Mouse (Mus musculus) heart, embryonic 16.5 days (tissue): ENCODE measurements around the gene Itpr1. TPM values are rescaled to one million over a fixed set of nuclear protein-coding genes. Genes with fewer than 3 reads are reported as not detected.

Source experiments
- ATAC-seq: fragments of 200-750 bp; cut with Nextera tagmentation; replicated peaks from 2 replicates; pipeline ENCODE4 v1.8.0; 2017; ENCODE audit warnings: moderate number of reproducible peaks; ENCODE audit not compliant: insufficient read depth, low FRiP score; ENCODE audit errors: extremely low read depth
- H3K27ac ChIP-seq: fragments of 300-500 bp; sonication (generic); 2 replicates; pipeline ENCODE4 v1.5.1; 2014; ENCODE audit warnings: mild to moderate bottlenecking, low read length, control low read depth, moderate library complexity
- H3K27me3 ChIP-seq: fragments of 300-500 bp; sonication (generic); 2 replicates; pipeline ENCODE4 v1.6.1; 2014; ENCODE audit warnings: low read length, mixed read lengths; ENCODE audit not compliant: control insufficient read depth, insufficient read depth
- H3K36me3 ChIP-seq: fragments of 300-500 bp; sonication (generic); 2 replicates; pipeline ENCODE4 v1.6.1; 2014; ENCODE audit not compliant: control insufficient read depth, insufficient read depth
- H3K4me1 ChIP-seq: fragments of 300-500 bp; sonication (generic); 2 replicates; pipeline ENCODE4 v1.6.1; 2014; ENCODE audit warnings: low read length, mixed read lengths; ENCODE audit not compliant: control insufficient read depth, insufficient read depth
- H3K4me2 ChIP-seq: fragments of 300-500 bp; sonication (generic); 2 replicates; pipeline ENCODE4 v1.6.1; 2014; ENCODE audit warnings: low read depth, mild to moderate bottlenecking, control low read depth, low read length
- H3K4me3 ChIP-seq: fragments of 300-500 bp; sonication (generic); 2 replicates; pipeline ENCODE4 v1.5.1; 2014; ENCODE audit warnings: mild to moderate bottlenecking, control low read depth, low read length
- H3K9ac ChIP-seq: fragments of 300-500 bp; sonication (generic); 2 replicates; pipeline ENCODE4 v1.6.1; 2014; ENCODE audit warnings: low read length, control low read depth
- H3K9me3 ChIP-seq: fragments of 300-500 bp; sonication (generic); replicated peaks from 2 replicates; pipeline ENCODE4 v1.6.1; 2016; ENCODE audit warnings: low read length; ENCODE audit not compliant: control insufficient read depth
- WGBS: fragments of 180-500 bp; shearing (Covaris S2); extraction: QIAGEN DNeasy Blood & Tissue Kit; methylation state at CpG from one replicate; pipeline ENCODE4 v1.1.7; 2014; 5-methylcytosine and 5-hydroxymethylcytosine counted together
- polyA plus RNA-seq: library from polyadenylated mRNA; unstranded; fragments of >200 nt; fragmentation: Nextera tagmentation; extraction: Ambion mirVana; gene quantifications from 2 replicates; pipeline ENCODE4 v1.2.1, GENCODE M21; 2015

Gene Itpr1
- polyA plus RNA-seq, 1 experiment from 2014 or later, result 10.8 TPM

- Histone ChIP-seq H3K4me2 (no peak overlapping the region), H3K4me3 (no peak overlapping the region), H3K4me1 (peaks cover 35% of the 10 kb centered on the region), H3K36me3 (0 out of 2 replicates have a peak, but pooled peaks cover 3% of the 10 kb centered on the region), H3K27me3 (no peaks in the 10 kb centered on the region), H3K9me3 (no peaks in the 10 kb centered on the region), H3K9ac (no peak overlapping the region), H3K27ac (no peak overlapping the region)
- 75% methylated on average over 16 of the region's 16 CpGs for WGBS
- no peak for ATAC-seq
These were observed 241.4 kb downstream of the Itpr1 start for GRCm38 (mm10) chr6:108454061-108454891.

DNA sequence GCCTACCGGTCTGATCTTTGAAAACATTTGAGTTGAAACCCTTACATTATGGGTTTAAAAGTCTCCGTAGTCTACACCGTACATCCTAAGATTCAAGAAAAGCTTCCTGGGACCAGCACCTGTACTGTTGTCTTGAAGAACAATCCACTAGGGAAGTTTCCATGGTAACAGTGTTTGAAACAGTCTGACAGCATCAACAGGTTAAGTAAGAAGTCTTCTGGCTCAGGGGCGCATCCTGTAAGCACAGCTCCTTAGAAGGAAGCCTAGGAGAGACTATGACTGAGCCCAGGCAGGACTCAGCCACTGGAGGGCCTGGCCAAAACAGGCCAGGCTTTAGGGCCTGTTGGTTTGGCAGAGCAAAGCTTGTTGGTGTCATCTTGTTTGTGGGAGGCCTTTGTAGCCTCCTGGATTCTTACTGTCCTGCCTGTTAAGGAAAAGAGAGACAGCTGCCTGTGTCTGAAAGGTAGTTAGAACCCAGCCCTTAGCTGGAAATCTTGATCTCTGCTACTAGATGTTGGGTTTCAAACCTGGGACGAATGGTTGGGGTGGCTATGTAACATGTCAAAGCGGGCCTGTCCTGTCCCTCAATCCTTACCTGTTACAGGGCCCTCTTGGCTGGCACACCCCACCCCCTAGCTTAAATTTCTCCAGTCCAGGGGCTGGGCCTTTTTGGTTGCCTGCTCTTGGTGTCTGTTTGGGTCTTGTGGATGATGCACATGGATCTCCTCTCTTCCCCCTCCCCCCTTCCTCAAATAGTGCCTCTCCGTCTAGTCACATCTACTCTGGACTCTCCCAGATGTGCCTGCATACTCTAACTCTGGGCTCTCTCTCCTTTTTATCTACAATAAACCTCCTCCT, 242.3 kb downstream of the Itpr1 start:
- Histone ChIP-seq H3K9me3 (no peaks in the 10 kb centered on the region), H3K9ac (no peak overlapping the region), H3K4me2 (no peak overlapping the region), H3K4me3 (no peak overlapping the region), H3K4me1 (peaks cover 35% of the 10 kb centered on the region), H3K27ac (peak overlapping the region; percentile 65), H3K36me3 (no peaks in the 10 kb centered on the region), H3K27me3 (no peaks in the 10 kb centered on the region)
- 85% methylated on average over 7 of the region's 7 CpGs for WGBS
- ATAC-seq, result no peak

- Histone ChIP-seq H3K4me3 (peak overlapping the region; percentile 35), H3K9me3 (no peaks in the 10 kb centered on the region)
- ATAC-seq, result peak; percentile 65
These were observed 243.6 kb downstream of the Itpr1 start for GRCm38 (mm10) chr6:108456231-108457062.

DNA sequence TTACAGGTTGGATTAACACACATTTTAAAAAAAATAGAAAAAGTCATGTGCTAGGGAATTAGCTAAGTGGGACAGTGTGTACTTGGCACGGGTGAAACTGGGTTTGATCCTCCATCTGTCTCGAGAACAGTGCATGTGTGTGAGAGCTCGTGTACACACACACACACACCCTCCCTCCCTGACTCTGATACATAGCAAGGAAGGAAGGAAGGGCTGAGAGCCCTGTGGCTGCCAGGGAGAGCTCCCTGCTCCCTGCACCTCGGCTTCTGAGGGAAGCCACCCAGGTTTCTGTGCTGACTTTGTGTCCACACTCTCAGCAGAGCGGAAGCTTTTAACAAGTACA, 244.1 kb downstream of the Itpr1 start:
- H3K9ac ChIP-seq, result peak overlapping the region; percentile 68
- H3K27me3 ChIP-seq, result no peaks in the 10 kb centered on the region
- H3K36me3 ChIP-seq, result no peaks in the 10 kb centered on the region
- H3K4me2 ChIP-seq, result peak overlapping the region; percentile 64
- WGBS, result 17% methylated on average over 5 of the region's 5 CpGs
- H3K27ac ChIP-seq, result peak overlapping the region; percentile 88
- ATAC-seq, result peak; percentile 49; the same call in 1 of the 2 replicates
- H3K4me1 ChIP-seq, result peaks cover 29% of the 10 kb centered on the region
- H3K4me3 ChIP-seq, result no peak overlapping the region; the same call in 1 of the 2 replicates
- no peaks in the 10 kb centered on the region for H3K9me3 ChIP-seq

More at GRCm38 (mm10) chr6:108456231-108457062, 243.6 kb downstream of the Itpr1 start:
- 18% methylated on average over 18 of the region's 18 CpGs for WGBS
- Histone ChIP-seq H3K9ac (peak overlapping the region; percentile 68), H3K36me3 (no peaks in the 10 kb centered on the region), H3K27ac (peak overlapping the region; percentile 88), H3K27me3 (no peaks in the 10 kb centered on the region), H3K4me1 (peaks cover 30% of the 10 kb centered on the region), H3K4me2 (peak overlapping the region; percentile 64)

DNA sequence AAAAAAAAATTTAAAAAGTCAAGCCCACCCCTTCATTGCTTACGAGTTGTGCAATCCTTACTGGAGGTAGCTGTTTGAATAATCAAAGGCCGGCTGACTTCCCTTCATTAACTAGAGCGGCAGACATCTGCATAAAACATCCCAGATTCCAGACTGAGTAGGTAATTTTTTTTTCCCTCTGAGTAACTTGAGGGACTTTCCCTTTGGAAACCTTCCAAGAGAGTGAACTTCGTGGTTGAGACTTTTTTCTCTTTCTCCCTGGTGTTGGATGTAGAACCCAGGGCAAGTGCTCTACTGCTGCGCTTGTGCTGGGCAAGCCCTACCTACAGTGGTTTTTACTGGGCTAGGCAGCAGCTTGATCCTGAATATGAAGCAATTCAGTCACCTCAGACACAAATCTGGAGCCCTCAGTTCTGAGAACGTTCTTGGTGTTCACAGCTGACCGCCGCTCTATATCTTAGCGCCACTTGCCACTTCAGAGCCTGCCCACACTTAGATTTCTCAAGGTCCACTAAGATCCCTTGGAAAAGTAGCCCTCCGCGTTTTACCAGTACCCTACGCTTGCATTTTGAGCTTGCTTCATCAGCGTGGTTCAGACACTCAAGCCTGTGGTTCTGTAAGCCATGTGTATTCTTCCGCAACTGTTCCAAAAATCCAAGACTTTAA, 244.8 kb downstream of the Itpr1 start:
- Histone ChIP-seq H3K9ac (no peak overlapping the region), H3K4me2 (peak overlapping the region; percentile 1; the same call in 1 of the 2 replicates), H3K27me3 (no peaks in the 10 kb centered on the region), H3K4me3 (no peak overlapping the region), H3K9me3 (no peaks in the 10 kb centered on the region), H3K4me1 (peaks cover 29% of the 10 kb centered on the region), H3K36me3 (no peaks in the 10 kb centered on the region), H3K27ac (peak overlapping the region; percentile 70)
- ATAC-seq, result peak; percentile 19; the same call in 1 of the 2 replicates
- 55% methylated on average over 14 of the region's 14 CpGs for WGBS

DNA sequence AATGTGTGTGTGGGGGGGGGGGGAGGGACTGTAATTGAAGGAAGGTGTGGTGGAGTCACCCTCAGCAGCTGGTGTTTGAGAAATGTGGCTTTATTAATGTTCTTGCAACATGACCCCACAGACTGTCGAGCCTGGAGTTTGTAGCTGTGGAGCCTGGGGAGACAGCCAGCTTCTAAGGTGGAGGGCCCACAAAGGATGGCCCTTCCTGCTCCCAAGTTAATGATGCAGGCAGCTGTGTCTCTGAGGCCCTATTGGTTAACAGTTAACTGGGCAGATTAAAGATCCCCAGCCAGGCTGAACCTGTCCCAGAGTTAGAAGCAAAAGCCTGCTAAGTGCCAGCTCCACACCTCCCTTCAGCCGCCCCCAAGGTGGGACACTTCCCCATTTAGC, 245.3 kb downstream of the Itpr1 start:
- no peaks in the 10 kb centered on the region for H3K36me3 ChIP-seq
- no peaks in the 10 kb centered on the region for H3K9me3 ChIP-seq
- no peak for ATAC-seq
- H3K4me1 ChIP-seq, result peaks cover 29% of the 10 kb centered on the region
- H3K27ac ChIP-seq, result no peak overlapping the region; the same call in 1 of the 2 replicates
- H3K4me2 ChIP-seq, result no peak overlapping the region
- no peaks in the 10 kb centered on the region for H3K27me3 ChIP-seq
- no peak overlapping the region for H3K4me3 ChIP-seq
- WGBS, result 70% methylated on average over 2 of the region's 2 CpGs
- H3K9ac ChIP-seq, result no peak overlapping the region

- H3K4me1 ChIP-seq, result peaks cover 29% of the 10 kb centered on the region
- H3K9me3 ChIP-seq, result no peaks in the 10 kb centered on the region
- 89% methylated on average over 11 of the region's 11 CpGs for WGBS
- H3K4me3 ChIP-seq, result no peak overlapping the region
- H3K4me2 ChIP-seq, result no peak overlapping the region
- no peaks in the 10 kb centered on the region for H3K36me3 ChIP-seq
- H3K9ac ChIP-seq, result no peak overlapping the region
- ATAC-seq, result no peak
- H3K27me3 ChIP-seq, result no peaks in the 10 kb centered on the region
- H3K27ac ChIP-seq, result no peak overlapping the region
These were observed 245.9 kb downstream of the Itpr1 start for GRCm38 (mm10) chr6:108458826-108459225.

DNA sequence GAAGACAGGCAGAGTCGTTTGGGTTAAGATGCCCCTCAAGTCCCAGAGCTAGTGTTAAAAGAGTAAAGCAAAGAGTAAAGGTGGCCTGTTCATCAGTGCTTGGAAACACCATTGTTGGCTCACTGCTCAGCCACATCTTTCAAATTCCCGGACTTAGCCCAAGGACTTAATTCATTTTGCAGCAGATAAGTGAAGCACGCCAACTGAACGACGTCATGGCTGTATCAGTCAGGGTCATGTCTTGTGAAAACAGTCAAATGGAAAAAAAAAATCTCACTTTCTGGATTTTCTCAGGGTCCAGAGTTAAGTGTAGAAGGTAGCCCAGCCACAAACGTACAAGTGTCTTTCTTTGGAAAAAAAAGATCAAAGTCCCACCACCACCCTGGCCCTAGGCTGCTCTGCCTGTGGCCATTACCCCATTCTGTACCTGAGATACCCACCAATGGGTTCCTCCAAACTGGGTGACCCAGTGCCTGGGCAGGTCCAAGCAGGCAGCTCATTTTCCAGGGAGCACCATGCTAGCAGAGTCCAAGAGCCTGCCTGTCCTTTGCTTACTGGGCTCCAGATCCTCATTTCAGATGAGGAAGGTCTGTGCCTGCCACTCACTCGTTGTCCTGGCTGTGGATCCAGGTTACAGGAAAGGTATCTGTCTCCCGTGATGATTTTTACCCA, 251.5 kb downstream of the Itpr1 start:
- ATAC-seq, result no peak
- 0 out of 2 replicates have a peak overlapping the region, but pooled peaks have one; percentile 9 for H3K27ac ChIP-seq
- no peak overlapping the region for H3K4me2 ChIP-seq
- H3K9ac ChIP-seq, result no peak overlapping the region
- no peaks in the 10 kb centered on the region for H3K27me3 ChIP-seq
- H3K4me3 ChIP-seq, result no peak overlapping the region
- no peaks in the 10 kb centered on the region for H3K9me3 ChIP-seq
- no peaks in the 10 kb centered on the region for H3K36me3 ChIP-seq
- WGBS, result 56% methylated on average over 8 of the region's 8 CpGs
- peaks cover 9% of the 10 kb centered on the region for H3K4me1 ChIP-seq
